Mouse (Mus musculus): ENCODE results near the gene Fam183b. TPM values are rescaled to one million over a fixed set of nuclear protein-coding genes. Genes with fewer than 3 reads are reported as not detected.
"Not testable (repeated sequence)": the region's sequence is repeated elsewhere in the genome, so short reads cannot be mapped to it uniquely, and the experiment has no call there.

Fam183b gene
- 2.2 and 2.6 TPM in 2 replicates for polyA plus RNA-seq (2014; fragmentation: Nextera tagmentation; extraction: Ambion mirVana)

DNA sequence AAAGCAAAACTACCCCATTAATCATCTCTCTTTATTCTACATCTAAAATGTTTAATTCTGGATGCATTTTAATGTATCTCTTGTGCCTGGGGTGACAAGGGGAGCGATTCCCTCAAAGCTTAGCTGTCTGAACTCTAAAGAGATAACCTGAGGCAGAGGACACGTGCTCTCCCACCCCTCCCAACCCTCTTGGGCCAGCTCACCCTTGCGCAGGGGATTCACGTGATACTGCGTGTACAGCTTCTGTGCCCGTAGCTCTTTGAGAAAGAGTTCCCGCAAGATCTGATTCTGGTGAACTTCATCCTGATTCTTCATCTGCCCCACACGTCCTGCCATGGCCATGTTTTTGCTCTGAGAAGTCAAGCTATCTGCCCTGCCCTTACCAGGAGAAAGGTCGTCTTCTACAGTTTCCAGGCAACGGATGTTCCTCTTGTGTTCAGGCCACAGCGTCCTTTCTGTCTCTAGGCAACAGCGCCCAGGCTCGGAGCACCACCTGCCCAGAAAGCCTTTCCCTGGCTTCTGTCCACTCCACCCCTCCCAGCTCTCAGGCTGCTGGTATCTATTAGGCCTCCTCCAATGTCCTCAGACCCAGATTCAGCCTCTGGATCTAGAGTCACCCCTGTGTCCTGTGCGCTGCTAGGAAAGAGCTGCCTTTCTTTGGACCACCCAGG is at the start of gene Fam183b:
Gene Fam183b (minus strand): TSS at position 403 of the 671 bp plus-strand sequence.
- Histone ChIP-seq H3K9ac (replicated peaks; ENCODE audit: low read length) (no peak within 1 kb of the TSS), H3K4me3 (ENCODE audit: low read depth, low read length) (no peak within 1 kb of the TSS), H3K36me3 (replicated peaks; ENCODE audit: control insufficient read depth, insufficient read depth, low read depth, low read length) (no peaks in the 10 kb centered on the region), H3K27me3 (ENCODE audit: control insufficient read depth, insufficient read depth, low read length) (no peaks in the 10 kb centered on the region), H3K4me2 (ENCODE audit: low read depth, low read length) (no peak within 1 kb of the TSS), H3K27ac (replicated peaks; ENCODE audit: low read depth, low read length) (no peak within 1 kb of the TSS), H3K4me1 (ENCODE audit: control insufficient read depth, insufficient read depth, low read length) (no peaks in the 10 kb centered on the region), H3K9me3 (replicated peaks; ENCODE audit: control insufficient read depth, low read length) (no peaks in the 10 kb centered on the region)
- DNase-seq (ENCODE audit: low spot score) (peak; percentile 51), ATAC-seq (replicated peaks; ENCODE audit: insufficient number of reproducible peaks, low FRiP score, low TSS enrichment, low read depth) (peak; percentile 62)
- WGBS: 35% methylated on average over 14 of the region's 14 CpGs

DNA sequence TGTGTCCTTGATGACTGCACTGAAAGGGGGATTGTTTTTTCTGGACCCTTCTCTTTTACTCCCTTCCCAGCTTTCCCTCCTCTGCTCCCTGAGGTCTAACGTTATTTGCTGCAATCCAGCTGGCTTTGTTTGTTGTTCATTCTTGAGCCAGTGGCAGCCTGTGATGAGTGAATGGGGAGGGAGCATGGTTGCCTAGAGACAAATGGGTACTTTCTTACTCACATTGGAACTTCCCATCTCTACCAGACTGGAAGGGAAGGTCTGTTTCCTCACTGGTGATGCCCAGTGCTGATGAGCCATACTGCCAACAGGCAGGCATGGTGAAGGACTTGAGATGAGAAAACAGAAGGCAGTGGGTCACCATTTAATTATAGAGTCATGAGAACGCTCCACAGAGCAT is 48.0 kb upstream of the Fam183b start:
- Histone ChIP-seq H3K9me3 (replicated peaks; ENCODE audit: control insufficient read depth, low read length) (no peaks in the 10 kb centered on the region), H3K4me2 (ENCODE audit: low read depth, low read length) (no peak overlapping the region), H3K27me3 (ENCODE audit: control insufficient read depth, insufficient read depth, low read length) (no peaks in the 10 kb centered on the region), H3K27ac (replicated peaks; ENCODE audit: low read depth, low read length) (no peak overlapping the region), H3K4me1 (ENCODE audit: control insufficient read depth, insufficient read depth, low read length) (no peaks in the 10 kb centered on the region), H3K4me3 (ENCODE audit: low read depth, low read length) (no peak overlapping the region), H3K36me3 (replicated peaks; ENCODE audit: control insufficient read depth, insufficient read depth, low read depth, low read length) (peaks cover 3% of the 10 kb centered on the region; the same call in 1 of the 2 replicates), H3K9ac (replicated peaks; ENCODE audit: low read length) (no peak overlapping the region)
- DNase-seq (ENCODE audit: low spot score) (no peak), ATAC-seq (replicated peaks; ENCODE audit: insufficient number of reproducible peaks, low FRiP score, low TSS enrichment, low read depth) (no peak)
- 68% methylated on average over 2 of the region's 2 CpGs for WGBS

DNA sequence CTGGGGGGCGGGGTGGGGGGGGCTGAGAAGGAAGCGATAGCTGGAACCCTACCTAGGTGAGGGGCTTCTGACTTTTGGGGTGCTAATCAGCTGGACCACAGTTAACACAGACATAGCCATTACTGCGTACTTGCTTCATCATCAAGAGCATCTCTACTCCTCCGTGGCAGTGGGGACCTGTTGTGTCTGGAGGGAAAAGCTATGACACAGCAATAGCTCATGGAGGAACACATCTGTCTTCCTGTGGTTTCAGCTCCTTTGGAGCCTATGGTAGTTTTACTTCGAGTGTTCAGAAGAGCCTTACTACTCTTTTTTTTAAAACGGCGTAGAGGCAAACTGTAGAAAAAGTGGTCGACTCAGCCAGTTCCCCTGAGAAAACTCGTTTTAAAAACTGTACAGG is 45.9 kb upstream of the Fam183b start:
- peak overlapping the region; percentile 72 for H3K4me3 ChIP-seq (ENCODE audit: low read depth, low read length)
- H3K4me2 ChIP-seq (ENCODE audit: low read depth, low read length): peak overlapping the region; percentile 81
- no peaks in the 10 kb centered on the region for H3K9me3 ChIP-seq (replicated peaks; ENCODE audit: control insufficient read depth, low read length)
- H3K27ac ChIP-seq (replicated peaks; ENCODE audit: low read depth, low read length): no peak overlapping the region
- peak overlapping the region; percentile 78 for H3K9ac ChIP-seq (replicated peaks; ENCODE audit: low read length)
- 50% methylated on average over 9 of the region's 9 CpGs for WGBS
- H3K27me3 ChIP-seq (ENCODE audit: control insufficient read depth, insufficient read depth, low read length): no peaks in the 10 kb centered on the region
- no peak; the same call in 1 of the 2 replicates for ATAC-seq (replicated peaks; ENCODE audit: insufficient number of reproducible peaks, low FRiP score, low TSS enrichment, low read depth)
- H3K36me3 ChIP-seq (replicated peaks; ENCODE audit: control insufficient read depth, insufficient read depth, low read depth, low read length): peaks cover 3% of the 10 kb centered on the region; the same call in 1 of the 2 replicates
- no peaks in the 10 kb centered on the region for H3K4me1 ChIP-seq (ENCODE audit: control insufficient read depth, insufficient read depth, low read length)
- DNase-seq (ENCODE audit: low spot score): no peak

DNA sequence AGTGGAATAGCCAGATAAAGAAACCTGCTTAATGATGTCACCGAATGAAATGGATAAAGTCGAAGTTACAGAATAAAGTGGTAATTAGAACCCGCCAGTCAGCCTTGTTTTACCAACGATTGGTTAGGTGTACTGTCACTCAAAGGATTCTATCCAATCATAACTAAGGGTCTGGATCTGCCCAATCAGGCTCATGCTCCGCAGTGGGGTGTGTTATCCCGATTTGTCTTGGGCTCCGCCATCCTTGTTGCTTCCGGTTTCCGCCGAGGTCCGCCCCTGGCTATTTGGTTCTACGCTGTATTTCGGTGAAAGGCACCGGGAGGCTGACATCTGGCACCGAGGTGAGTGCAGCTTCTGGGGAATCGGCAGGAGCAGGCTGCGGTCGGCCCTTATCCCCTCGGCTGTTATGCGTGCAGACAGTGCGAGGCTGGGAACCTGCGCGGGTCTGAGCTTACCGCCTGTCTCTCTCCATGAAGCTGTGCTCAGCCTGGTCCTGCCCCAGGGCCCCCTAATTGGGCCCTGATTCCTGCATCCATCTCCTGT is 45.2 kb upstream of the Fam183b start, which contains the start of gene Gm12258:
Gene Gm12258 (plus strand): TSS at position 240 of the 543 bp plus-strand sequence.
- Histone ChIP-seq H3K4me3 (ENCODE audit: low read depth, low read length) (peak within 1 kb of the TSS; percentile 72), H3K27me3 (ENCODE audit: control insufficient read depth, insufficient read depth, low read length) (no peaks in the 10 kb centered on the region), H3K4me2 (ENCODE audit: low read depth, low read length) (peak within 1 kb of the TSS; percentile 81), H3K27ac (replicated peaks; ENCODE audit: low read depth, low read length) (no peak within 1 kb of the TSS), H3K4me1 (ENCODE audit: control insufficient read depth, insufficient read depth, low read length) (no peaks in the 10 kb centered on the region), H3K36me3 (replicated peaks; ENCODE audit: control insufficient read depth, insufficient read depth, low read depth, low read length) (peaks cover 3% of the 10 kb centered on the region; the same call in 1 of the 2 replicates), H3K9me3 (replicated peaks; ENCODE audit: control insufficient read depth, low read length) (no peaks in the 10 kb centered on the region), H3K9ac (replicated peaks; ENCODE audit: low read length) (peak within 1 kb of the TSS; percentile 78)
- WGBS: under 1% methylated on average over 24 of the region's 24 CpGs
- ATAC-seq (replicated peaks; ENCODE audit: insufficient number of reproducible peaks, low FRiP score, low TSS enrichment, low read depth) (peak; percentile 99), DNase-seq (ENCODE audit: low spot score) (peak; percentile 97)

DNA sequence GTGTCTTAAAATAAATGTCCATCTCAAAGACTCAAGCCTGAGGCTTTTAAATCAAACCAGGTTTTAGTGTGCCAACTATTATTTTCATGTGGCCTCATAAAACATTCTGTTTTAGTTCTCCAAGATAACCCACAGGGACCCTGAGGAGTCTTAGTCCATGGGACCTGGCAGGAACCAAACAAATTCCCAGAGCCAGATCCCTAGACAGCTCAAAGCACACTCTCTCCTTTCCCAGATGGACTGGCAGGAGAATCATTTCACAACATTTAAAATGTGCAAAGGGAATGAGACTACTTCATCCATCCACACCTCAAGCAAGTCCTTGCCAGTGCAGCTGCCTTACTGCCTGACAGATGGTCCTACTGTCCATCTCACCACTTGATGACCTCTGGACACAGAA is 37.2 kb upstream of the Fam183b start, which contains the start of gene Olfr311:
Gene Olfr311 (plus strand): TSS at position 301 of the 400 bp plus-strand sequence.
- not testable (repeated sequence) for H3K4me3 ChIP-seq (ENCODE audit: low read depth, low read length); H3K27me3 ChIP-seq (ENCODE audit: control insufficient read depth, insufficient read depth, low read length); H3K9ac ChIP-seq (replicated peaks; ENCODE audit: low read length); H3K4me1 ChIP-seq (ENCODE audit: control insufficient read depth, insufficient read depth, low read length); DNase-seq (ENCODE audit: low spot score); H3K27ac ChIP-seq (replicated peaks; ENCODE audit: low read depth, low read length); ATAC-seq (replicated peaks; ENCODE audit: insufficient number of reproducible peaks, low FRiP score, low TSS enrichment, low read depth); H3K9me3 ChIP-seq (replicated peaks; ENCODE audit: control insufficient read depth, low read length); H3K4me2 ChIP-seq (ENCODE audit: low read depth, low read length); H3K36me3 ChIP-seq (replicated peaks; ENCODE audit: control insufficient read depth, insufficient read depth, low read depth, low read length)

DNA sequence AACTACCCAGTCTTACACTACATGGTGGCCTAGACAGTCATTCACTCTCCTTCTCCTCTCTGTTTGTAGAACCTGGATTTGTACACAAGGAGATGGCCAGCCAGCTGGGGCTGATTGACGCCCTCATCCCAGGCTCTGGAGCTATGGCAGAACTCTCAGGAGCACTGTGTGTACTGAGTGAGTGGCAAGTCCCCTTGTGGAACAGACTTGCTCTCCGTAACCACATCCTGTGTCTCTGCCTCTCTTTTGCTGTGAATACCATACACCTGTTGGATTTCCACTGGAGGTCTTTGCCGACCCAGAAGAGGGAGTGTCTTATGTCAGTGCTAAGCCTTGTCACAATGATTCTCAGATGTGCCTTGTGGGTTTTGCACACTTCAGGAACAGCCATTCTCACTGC is 30.8 kb upstream of the Fam183b start:
- H3K36me3 ChIP-seq (replicated peaks; ENCODE audit: control insufficient read depth, insufficient read depth, low read depth, low read length); H3K27me3 ChIP-seq (ENCODE audit: control insufficient read depth, insufficient read depth, low read length); H3K9me3 ChIP-seq (replicated peaks; ENCODE audit: control insufficient read depth, low read length); ATAC-seq (replicated peaks; ENCODE audit: insufficient number of reproducible peaks, low FRiP score, low TSS enrichment, low read depth); H3K4me1 ChIP-seq (ENCODE audit: control insufficient read depth, insufficient read depth, low read length); H3K9ac ChIP-seq (replicated peaks; ENCODE audit: low read length); DNase-seq (ENCODE audit: low spot score); H3K27ac ChIP-seq (replicated peaks; ENCODE audit: low read depth, low read length); H3K4me3 ChIP-seq (ENCODE audit: low read depth, low read length); H3K4me2 ChIP-seq (ENCODE audit: low read depth, low read length): not testable (repeated sequence)
- WGBS: 77% methylated on average over 3 of the region's 3 CpGs

DNA sequence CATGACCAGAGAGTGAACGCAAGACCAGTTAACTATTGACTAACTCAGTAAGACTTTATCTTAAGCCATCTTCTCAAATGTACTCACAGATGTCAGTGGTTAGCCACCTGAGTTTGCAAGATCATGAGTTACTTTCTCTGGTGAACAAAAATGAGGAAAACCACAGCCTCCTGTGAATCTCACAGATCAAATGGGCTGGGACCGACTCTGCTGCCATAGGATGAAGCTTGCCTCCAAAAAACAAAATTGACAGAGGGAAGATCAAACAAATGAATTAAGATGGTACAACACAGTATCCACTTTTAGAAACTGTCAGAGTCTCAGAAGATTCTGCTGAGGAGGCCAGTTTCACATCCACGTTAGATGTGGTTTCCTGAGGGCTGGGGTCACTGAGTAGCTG is 28.0 kb upstream of the Fam183b start:
- no peak for DNase-seq (ENCODE audit: low spot score)
- Histone ChIP-seq H3K36me3 (replicated peaks; ENCODE audit: control insufficient read depth, insufficient read depth, low read depth, low read length) (no peaks in the 10 kb centered on the region), H3K27me3 (ENCODE audit: control insufficient read depth, insufficient read depth, low read length) (no peaks in the 10 kb centered on the region), H3K9ac (replicated peaks; ENCODE audit: low read length) (no peak overlapping the region), H3K4me3 (ENCODE audit: low read depth, low read length) (no peak overlapping the region), H3K4me2 (ENCODE audit: low read depth, low read length) (no peak overlapping the region), H3K4me1 (ENCODE audit: control insufficient read depth, insufficient read depth, low read length) (no peaks in the 10 kb centered on the region), H3K27ac (replicated peaks; ENCODE audit: low read depth, low read length) (no peak overlapping the region), H3K9me3 (replicated peaks; ENCODE audit: control insufficient read depth, low read length) (no peaks in the 10 kb centered on the region)
- 85% methylated on average over 3 of the region's 3 CpGs for WGBS
- no peak for ATAC-seq (replicated peaks; ENCODE audit: insufficient number of reproducible peaks, low FRiP score, low TSS enrichment, low read depth)

DNA sequence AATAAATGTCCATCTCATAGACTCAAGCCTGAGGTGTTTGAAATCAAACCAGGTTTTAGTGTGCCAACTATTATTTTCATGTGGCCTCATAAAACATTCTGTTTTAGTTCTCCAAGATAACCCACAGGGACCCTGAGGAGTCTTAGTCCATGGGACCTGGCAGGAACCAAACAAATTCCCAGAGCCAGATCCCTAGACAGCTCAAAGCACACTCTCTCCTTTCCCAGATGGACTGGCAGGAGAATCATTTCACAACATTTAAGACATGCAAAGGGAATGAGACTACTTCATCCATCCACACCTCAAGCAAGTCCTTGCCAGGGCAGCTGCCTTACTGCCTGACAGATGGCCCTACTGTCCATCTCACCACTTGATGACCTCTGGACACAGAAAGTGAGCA is 27.2 kb upstream of the Fam183b start, which contains the start of gene Olfr312:
Gene Olfr312 (plus strand): TSS at position 301 of the 400 bp plus-strand sequence.
- not testable (repeated sequence) for H3K4me2 ChIP-seq (ENCODE audit: low read depth, low read length); H3K4me1 ChIP-seq (ENCODE audit: control insufficient read depth, insufficient read depth, low read length); H3K9me3 ChIP-seq (replicated peaks; ENCODE audit: control insufficient read depth, low read length); H3K27ac ChIP-seq (replicated peaks; ENCODE audit: low read depth, low read length); H3K36me3 ChIP-seq (replicated peaks; ENCODE audit: control insufficient read depth, insufficient read depth, low read depth, low read length); H3K4me3 ChIP-seq (ENCODE audit: low read depth, low read length); DNase-seq (ENCODE audit: low spot score); H3K27me3 ChIP-seq (ENCODE audit: control insufficient read depth, insufficient read depth, low read length); ATAC-seq (replicated peaks; ENCODE audit: insufficient number of reproducible peaks, low FRiP score, low TSS enrichment, low read depth); H3K9ac ChIP-seq (replicated peaks; ENCODE audit: low read length)

All from embryonic facial prominence, embryonic 11.5 days (tissue).